Mouse (Mus musculus) heart, embryonic 12.5 days (tissue): ENCODE data around the gene Vmn2r95. TPM values are rescaled to one million over a fixed set of nuclear protein-coding genes. Genes with fewer than 3 reads are reported as not detected.
"Not testable (repeated sequence)": the region's sequence is repeated elsewhere in the genome, so short reads cannot be mapped to it uniquely, and the experiment has no call there.

Experiments used
- ATAC-seq: fragments of 200-750 bp; cut with Nextera tagmentation; 2 replicates; pipeline ENCODE4 v1.8.0; 2017; ENCODE audit warnings: moderate TSS enrichment, moderate library complexity; ENCODE audit not compliant: insufficient number of reproducible peaks, low FRiP score
- H3K27ac ChIP-seq: fragments of 300-500 bp; sonication (generic); 2 replicates; pipeline ENCODE4 v1.5.1; 2016; ENCODE audit warnings: mild to moderate bottlenecking, moderate library complexity; ENCODE audit not compliant: poor library complexity, severe bottlenecking
- H3K27me3 ChIP-seq: fragments of 300-500 bp; sonication (generic); replicated peaks from 2 replicates; pipeline ENCODE4 v1.6.1; 2016; ENCODE audit warnings: mild to moderate bottlenecking, moderate library complexity
- H3K36me3 ChIP-seq: fragments of 300-500 bp; sonication (generic); 2 replicates; pipeline ENCODE4 v1.6.1; 2016; ENCODE audit warnings: mild to moderate bottlenecking, moderate library complexity
- H3K4me1 ChIP-seq: fragments of 300-500 bp; sonication (generic); replicated peaks from 2 replicates; pipeline ENCODE4 v1.6.1; 2016; ENCODE audit warnings: mild to moderate bottlenecking
- H3K4me2 ChIP-seq: fragments of 300-500 bp; sonication (generic); 2 replicates; pipeline ENCODE4 v1.6.1; 2016; ENCODE audit warnings: mild to moderate bottlenecking, moderate library complexity
- H3K4me3 ChIP-seq: fragments of 300-500 bp; sonication (generic); 2 replicates; pipeline ENCODE4 v1.5.1; 2016; ENCODE audit warnings: mild to moderate bottlenecking
- H3K9ac ChIP-seq: fragments of 300-500 bp; sonication (generic); 2 replicates; pipeline ENCODE4 v1.6.1; 2016; ENCODE audit warnings: mild to moderate bottlenecking, moderate library complexity
- H3K9me3 ChIP-seq: fragments of 300-500 bp; sonication (generic); replicated peaks from 2 replicates; pipeline ENCODE4 v1.6.1; 2016; ENCODE audit warnings: mild to moderate bottlenecking, moderate library complexity
- WGBS: fragments of 180-500 bp; shearing (Covaris S2); methylation state at CpG from one replicate; pipeline ENCODE4 v1.1.7; 2016; 5-methylcytosine and 5-hydroxymethylcytosine counted together
- polyA plus RNA-seq: library from polyadenylated mRNA; unstranded; fragments of >200 nt; fragmentation: Nextera tagmentation; extraction: Ambion mirVana; gene quantifications from 2 replicates; pipeline ENCODE4 v1.2.1, GENCODE M21; 2016

Gene Vmn2r95
- polyA plus RNA-seq: not detected in 2 replicates

DNA sequence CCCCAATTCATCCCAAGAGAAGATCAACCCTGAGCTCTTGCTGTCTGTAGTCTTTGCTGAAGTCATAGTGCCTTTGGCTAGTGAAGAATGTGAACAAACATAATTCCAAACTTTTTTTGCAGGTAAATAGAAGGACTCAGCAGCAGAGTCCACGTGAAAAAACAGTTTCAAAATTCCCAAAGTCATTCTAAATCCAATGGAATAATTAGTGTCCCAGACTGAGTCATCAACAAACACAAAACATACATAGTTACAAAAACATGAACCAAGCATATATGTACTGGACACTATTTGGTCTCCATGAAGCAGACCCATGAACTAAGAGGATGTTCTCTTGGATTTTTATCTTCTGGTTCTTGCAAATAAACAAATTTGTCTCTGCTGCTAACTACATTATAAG, at the start of gene Vmn2r95:
Gene Vmn2r95 (plus strand): TSS at position 301 of the 400 bp plus-strand sequence.
- H3K4me2 ChIP-seq: no peak within 1 kb of the TSS
- H3K9me3 ChIP-seq: no peaks in the 10 kb centered on the region
- no peak within 1 kb of the TSS for H3K4me3 ChIP-seq
- WGBS: 22% methylated on average over 1 of the region's 1 CpGs
- H3K27me3 ChIP-seq: no peaks in the 10 kb centered on the region
- no peak for ATAC-seq
- H3K4me1 ChIP-seq: no peaks in the 10 kb centered on the region
- H3K9ac ChIP-seq: no peak within 1 kb of the TSS
- no peaks in the 10 kb centered on the region for H3K36me3 ChIP-seq
- H3K27ac ChIP-seq: no peak within 1 kb of the TSS

DNA sequence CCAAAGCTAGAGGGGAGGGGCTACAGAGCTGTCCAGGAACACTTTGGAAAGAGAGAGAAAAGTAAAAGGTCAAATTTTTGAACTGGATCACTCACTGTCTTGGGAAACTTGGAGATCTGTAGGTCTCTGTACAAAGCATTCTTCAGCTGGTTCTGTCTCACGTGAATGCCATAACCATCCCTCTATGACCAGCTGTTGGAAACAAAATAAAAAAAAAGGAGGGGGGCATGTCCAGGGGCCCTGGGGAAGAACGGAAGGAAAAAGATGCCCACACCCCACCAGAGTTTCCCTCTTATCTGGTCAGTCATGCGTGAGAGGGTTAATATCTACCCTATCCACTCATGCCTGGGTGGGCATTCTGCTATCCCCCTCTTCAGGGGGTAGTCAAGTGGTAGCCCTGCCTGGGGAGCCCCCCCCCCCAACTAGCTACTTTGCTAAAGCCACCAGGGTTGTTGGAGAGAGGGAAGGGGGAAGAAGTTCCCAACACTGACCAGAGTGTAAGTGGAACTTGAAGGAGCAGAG, 31.8 kb downstream of the Vmn2r95 start:
- H3K27ac ChIP-seq: no peak overlapping the region
- H3K4me3 ChIP-seq: no peak overlapping the region
- H3K4me2 ChIP-seq: no peak overlapping the region
- H3K9me3 ChIP-seq: peaks cover 26% of the 10 kb centered on the region
- WGBS: 70% methylated on average over 3 of the region's 3 CpGs
- no peaks in the 10 kb centered on the region for H3K36me3 ChIP-seq
- no peaks in the 10 kb centered on the region for H3K4me1 ChIP-seq
- H3K9ac ChIP-seq: no peak overlapping the region
- ATAC-seq: no peak
- H3K27me3 ChIP-seq: no peaks in the 10 kb centered on the region

DNA sequence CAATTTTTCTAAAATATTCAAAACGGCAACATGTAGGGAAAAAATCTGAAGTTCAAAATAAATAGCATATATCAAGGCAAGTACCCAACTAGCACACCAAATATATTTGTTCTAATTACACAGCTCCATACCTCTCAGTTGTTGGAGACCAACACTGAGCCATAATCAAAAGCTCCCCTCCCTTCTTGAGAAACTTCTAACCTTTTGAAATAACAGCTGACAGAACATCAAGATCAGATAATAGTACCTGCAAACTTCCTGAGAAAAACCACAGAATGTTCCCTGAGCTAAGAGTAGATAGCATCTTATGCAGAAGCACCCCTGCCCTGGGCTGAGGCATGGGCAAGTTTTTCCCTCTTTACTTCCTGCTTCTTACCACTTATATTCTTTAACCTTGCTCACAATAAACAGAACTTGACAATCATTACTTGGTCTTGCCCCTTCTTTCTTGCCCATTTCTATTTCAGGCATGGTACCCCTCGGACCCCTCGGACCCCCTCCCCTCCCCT, 34.3 kb downstream of the Vmn2r95 start:
- not testable (repeated sequence) for H3K4me2 ChIP-seq, H3K36me3 ChIP-seq, H3K4me1 ChIP-seq, ATAC-seq, H3K27ac ChIP-seq, H3K4me3 ChIP-seq, H3K27me3 ChIP-seq, H3K9ac ChIP-seq
- 83% methylated on average over 3 of the region's 3 CpGs for WGBS
- peaks cover 32% of the 10 kb centered on the region for H3K9me3 ChIP-seq

DNA sequence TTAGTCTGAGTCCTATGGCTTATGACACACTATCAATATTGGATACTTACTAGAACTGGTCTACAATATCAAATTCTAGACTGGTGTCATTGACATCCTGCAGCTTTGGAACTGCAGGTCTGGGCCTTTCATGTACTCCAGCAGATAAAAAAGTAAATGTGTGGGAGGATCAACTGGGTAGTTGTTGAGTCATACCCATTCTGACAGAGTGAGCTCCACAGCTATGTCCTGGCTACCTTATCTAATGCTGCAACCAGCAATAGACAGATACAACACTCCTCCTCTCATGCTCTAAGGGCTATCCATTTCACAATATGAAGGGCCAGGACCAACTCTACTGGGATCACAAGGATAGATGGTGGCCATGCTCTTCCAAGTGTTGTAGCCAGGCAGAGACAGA, 38.8 kb downstream of the Vmn2r95 start:
- H3K27ac ChIP-seq: no peak overlapping the region
- H3K36me3 ChIP-seq: no peaks in the 10 kb centered on the region
- H3K4me2 ChIP-seq: no peak overlapping the region
- H3K9ac ChIP-seq: no peak overlapping the region
- no peak for ATAC-seq
- no peak overlapping the region for H3K4me3 ChIP-seq
- no peaks in the 10 kb centered on the region for H3K27me3 ChIP-seq
- H3K9me3 ChIP-seq: peaks cover 18% of the 10 kb centered on the region
- no peaks in the 10 kb centered on the region for H3K4me1 ChIP-seq

DNA sequence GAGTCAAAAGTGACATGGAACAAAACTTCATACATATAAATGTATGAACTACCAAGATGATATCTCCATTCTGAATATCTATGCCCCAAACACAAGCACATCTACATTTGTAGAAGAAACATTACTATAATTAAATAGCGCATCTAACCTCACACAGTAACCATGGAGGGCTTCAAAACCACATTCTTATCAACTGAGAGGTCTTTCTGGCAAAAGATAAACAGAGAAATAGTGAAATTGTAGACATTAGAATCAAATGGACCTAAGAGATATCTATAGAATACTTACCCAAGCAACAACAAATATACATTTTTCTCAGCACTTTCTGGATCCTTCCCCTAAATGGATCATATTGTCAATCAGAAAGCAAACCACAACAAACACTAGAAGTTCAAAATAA, 56.0 kb downstream of the Vmn2r95 start:
- Histone ChIP-seq H3K4me3 (no peak overlapping the region), H3K36me3 (no peaks in the 10 kb centered on the region), H3K9me3 (peaks cover 8% of the 10 kb centered on the region; the same call in 1 of the 2 replicates), H3K27ac (no peak overlapping the region), H3K27me3 (no peaks in the 10 kb centered on the region), H3K9ac (no peak overlapping the region), H3K4me2 (no peak overlapping the region), H3K4me1 (no peaks in the 10 kb centered on the region)
- 62% methylated on average over 1 of the region's 1 CpGs for WGBS
- no peak for ATAC-seq

Other genes with a start within 250 kb of the Vmn2r95 start
- not detected in 2 replicates for gene Vmn2r94, start 146.3 kb upstream of the Vmn2r95 start, polyA plus RNA-seq
- gene Vmn2r93, start 126.0 kb upstream of the Vmn2r95 start, polyA plus RNA-seq: not detected in 2 replicates
- not detected in 2 replicates for gene Vmn2r96, start 149.1 kb downstream of the Vmn2r95 start, polyA plus RNA-seq